Comparison of ENCODE assay signal across 21 mouse cellular contexts in genomic region chr3:102460528-102460927, GRCm38 (mm10). TPM values are rescaled to one million over a fixed set of nuclear protein-coding genes. Genes with fewer than 3 reads are reported as not detected.
DNase-seq lines count a peak whose midpoint lies in the region; ATAC-seq and TF ChIP-seq lines count a peak whose summit lies in the region.
"Had no signal": no experiment of that assay in that cellular context is flagged by ENCODE, and none has a peak within 500 bp of the region (broad histone marks: within the 10 kb centered on the region; RNA-seq: fewer than 3 reads in every experiment).

No protein-coding gene starts in this region.

- H3K9ac ChIP-seq in lung, embryonic 14.5 days, result no peak overlapping the region
- H3K9ac ChIP-seq in limb, embryonic 13.5 days, result no peak overlapping the region
- H3K9ac ChIP-seq: forebrain, embryonic 13.5 days; forebrain, postnatal 0 days; hindbrain, embryonic 13.5 days had no signal

- WGBS in kidney, adult 2 months, result 49% methylated on average over 5 of the region's 5 CpGs
- 50% methylated on average over 5 of the region's 5 CpGs for WGBS in lung, embryonic 14.5 days
- 38% methylated on average over 5 of the region's 5 CpGs for WGBS in limb, embryonic 13.5 days

- no peak overlapping the region for H3K4me2 ChIP-seq in lung, embryonic 14.5 days
- peak overlapping the region; percentile 28 for H3K4me2 ChIP-seq in limb, embryonic 13.5 days (replicated peaks)
- H3K4me2 ChIP-seq: forebrain, embryonic 13.5 days; hindbrain, embryonic 13.5 days had no signal

- H3K4me1 ChIP-seq in kidney, adult 2 months (ENCODE audit: control insufficient read depth, insufficient read depth, low read length), result no peaks in the 10 kb centered on the region
- H3K4me1 ChIP-seq in lung, embryonic 14.5 days (ENCODE audit: insufficient read depth), result no peaks in the 10 kb centered on the region
- peaks cover 32% of the 10 kb centered on the region for H3K4me1 ChIP-seq in limb, embryonic 13.5 days
- H3K4me1 ChIP-seq: forebrain, embryonic 13.5 days; heart, embryonic 10.5 days; hindbrain, embryonic 13.5 days had no signal

- H3K9me3 ChIP-seq in lung, embryonic 14.5 days (ENCODE audit: low read depth, low read length), result no peaks in the 10 kb centered on the region
- H3K9me3 ChIP-seq in limb, embryonic 13.5 days, result no peaks in the 10 kb centered on the region
- H3K9me3 ChIP-seq: embryonic facial prominence, embryonic 10.5 days; forebrain, embryonic 13.5 days; heart, embryonic 10.5 days; hindbrain, embryonic 13.5 days had no signal

- ATAC-seq in lung, embryonic 14.5 days (ENCODE audit: insufficient read depth), result no peak
- ATAC-seq in limb, embryonic 13.5 days (ENCODE audit: low FRiP score, low read depth), result no peak
- ATAC-seq: activated CD4-positive, CD25-positive, alpha-beta regulatory T cell, adult 4 months; forebrain, embryonic 13.5 days; forebrain, postnatal 0 days; Patski had no signal

- H3K27me3 ChIP-seq in kidney, adult 2 months (replicated peaks; ENCODE audit: control insufficient read depth, insufficient read depth, low read length), result no peaks in the 10 kb centered on the region
- no peaks in the 10 kb centered on the region for H3K27me3 ChIP-seq in lung, embryonic 14.5 days (ENCODE audit: insufficient read depth, low read length)
- peaks cover 5% of the 10 kb centered on the region; the same call in 1 of the 2 replicates for H3K27me3 ChIP-seq in limb, embryonic 13.5 days
- H3K27me3 ChIP-seq: CH12.LX; forebrain, embryonic 13.5 days; Patski had no signal

- H3K36me3 ChIP-seq in kidney, adult 2 months (ENCODE audit: control insufficient read depth, insufficient read depth, low read length), result no peaks in the 10 kb centered on the region
- no peaks in the 10 kb centered on the region for H3K36me3 ChIP-seq in lung, embryonic 14.5 days (ENCODE audit: insufficient read depth)
- H3K36me3 ChIP-seq in limb, embryonic 13.5 days, result no peaks in the 10 kb centered on the region
- H3K36me3 ChIP-seq: embryonic facial prominence, embryonic 10.5 days; heart, embryonic 10.5 days; hindbrain, embryonic 13.5 days had no signal

- no peak overlapping the region for H3K4me3 ChIP-seq in kidney, adult 2 months (ENCODE audit: insufficient read depth, low read depth, low read length)
- no peak overlapping the region for H3K4me3 ChIP-seq in lung, embryonic 14.5 days (ENCODE audit: low read depth, low read length)
- no peak overlapping the region for H3K4me3 ChIP-seq in limb, embryonic 13.5 days
- H3K4me3 ChIP-seq: embryonic facial prominence, embryonic 10.5 days; forebrain, embryonic 13.5 days; heart, embryonic 10.5 days; hindbrain, embryonic 13.5 days had no signal

- no peak overlapping the region for H3K27ac ChIP-seq in kidney, adult 2 months (ENCODE audit: insufficient read depth, low read depth, low read length)
- no peak overlapping the region for H3K27ac ChIP-seq in lung, embryonic 14.5 days (ENCODE audit: low read depth)
- 0 out of 2 replicates have a peak overlapping the region, but pooled peaks have one; percentile 6 for H3K27ac ChIP-seq in limb, embryonic 13.5 days
- H3K27ac ChIP-seq: embryonic facial prominence, embryonic 10.5 days; forebrain, embryonic 13.5 days; heart, embryonic 10.5 days; hindbrain, embryonic 13.5 days had no signal

- TF ChIP-seq POLR2A in kidney, adult 2 months (IDR thresholded peaks at IDR 0.05; ENCODE audit: low read depth, low read length), result no peak

- TF ChIP-seq CTCF in kidney, adult 2 months (conservative IDR thresholded peaks at IDR 0.05; ENCODE audit: insufficient read depth, insufficient read length, low read depth, low read length), result no peak
- TF ChIP-seq CTCF in lung, embryonic 14.5 days (IDR thresholded peaks at IDR 0.05; ENCODE audit: low read depth), result no peak

- peak; percentile 53 for DNase-seq in kidney, adult 2 months
- DNase-seq in kidney, postnatal 14 days, result no peak
- DNase-seq in lung, embryonic 14.5 days, result peak; percentile 21
- no peak for DNase-seq in lung, postnatal 25 days (ENCODE audit: low spot score)
- no peak for DNase-seq in ovary, postnatal 10 days (ENCODE audit: low spot score)
- no peak for DNase-seq in adipocyte (ENCODE audit: low spot score)
- DNase-seq: adrenal gland, adult 2 months; adrenal gland, postnatal 25 days; cerebellum, adult 18-20 months; cerebellum, postnatal 10 days; forebrain, postnatal 0 days; gastrocnemius, postnatal 36 days; heart, postnatal 10 days had no signal

RNA-seq across cellular contexts. Expression of gene Ngf, which starts 9.2 kb away (rescaled TPM):
- polyA plus RNA-seq in kidney, adult 2 months (2012; rRNA removed), result 17.0 and 18.7 TPM in 2 replicates
- polyA plus RNA-seq in lung, embryonic 14.5 days (2014; fragmentation: Nextera tagmentation; extraction: Ambion mirVana), result 0.82 and 1.7 TPM in 2 replicates
- 8.7 and 9.2 TPM in 2 replicates for polyA plus RNA-seq in limb, embryonic 13.5 days (2015; fragmentation: Nextera tagmentation; extraction: Ambion mirVana)
- polyA plus RNA-seq: activated CD4-positive, CD25-positive, alpha-beta regulatory T cell, adult 4 months; Patski had no signal

Comparison
In these comparisons a context has a peak if more than half of its experiments do, and no peak if none do; other contexts are left out.
1. DNase-seq: peak in kidney, adult 2 months (single experiment) and lung, embryonic 14.5 days (single experiment); none in kidney, postnatal 14 days (single experiment), lung, postnatal 25 days (single experiment), ovary, postnatal 10 days (single experiment) and adipocyte (single experiment).